Mouse (Mus musculus) cerebral cortex, adult 2 months (tissue): ENCODE results near the gene Slc38a6.

Experiments used
- WGBS: fragments of 180-500 bp; shearing (Covaris S2); methylation state at CpG from one replicate; pipeline ENCODE4 v1.1.7; 2018; 5-methylcytosine and 5-hydroxymethylcytosine counted together

Slc38a6 gene

DNA sequence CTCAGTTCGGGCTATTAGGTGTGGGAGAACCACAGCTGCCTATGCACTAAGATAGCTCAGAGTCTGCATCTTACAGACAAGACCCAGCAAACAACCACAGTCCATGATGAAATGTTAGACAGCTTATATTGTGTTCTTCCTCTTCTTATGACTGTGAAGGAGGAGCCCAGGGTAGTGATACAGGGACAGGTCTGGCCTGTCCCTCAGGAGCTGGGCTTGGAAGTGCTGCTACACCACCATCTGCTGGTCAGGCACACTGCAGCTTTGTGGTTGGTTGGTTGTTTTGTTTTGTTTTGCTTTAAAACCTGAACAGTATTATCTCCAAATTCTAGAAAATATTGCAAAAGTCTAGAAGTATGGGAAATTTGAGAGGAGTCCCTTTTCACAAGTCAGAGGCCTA is 38.2 kb downstream of the Slc38a6 start:
- WGBS: 92% methylated on average over 1 of the region's 1 CpGs

DNA sequence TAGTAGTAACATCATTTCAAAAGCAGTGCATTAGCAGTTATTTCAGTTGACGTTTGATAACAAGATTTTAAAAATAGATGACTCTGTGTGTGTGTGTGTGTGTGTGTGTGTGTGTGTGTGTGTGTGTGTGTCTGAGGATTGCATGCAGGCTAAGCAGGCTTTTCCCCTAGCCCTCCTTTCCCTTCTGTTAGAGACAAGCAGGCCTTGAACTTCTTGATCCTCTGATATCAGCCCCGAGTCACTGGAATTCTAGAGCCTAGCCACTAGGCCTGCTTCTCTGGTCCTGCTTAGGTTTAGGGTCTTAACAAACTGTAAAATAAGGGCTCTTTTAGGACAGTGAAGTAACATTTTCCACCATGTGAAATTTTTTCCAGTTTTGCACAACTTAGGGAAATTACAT is 38.6 kb downstream of the Slc38a6 start:
- WGBS: 75% methylated on average over 2 of the region's 2 CpGs

DNA sequence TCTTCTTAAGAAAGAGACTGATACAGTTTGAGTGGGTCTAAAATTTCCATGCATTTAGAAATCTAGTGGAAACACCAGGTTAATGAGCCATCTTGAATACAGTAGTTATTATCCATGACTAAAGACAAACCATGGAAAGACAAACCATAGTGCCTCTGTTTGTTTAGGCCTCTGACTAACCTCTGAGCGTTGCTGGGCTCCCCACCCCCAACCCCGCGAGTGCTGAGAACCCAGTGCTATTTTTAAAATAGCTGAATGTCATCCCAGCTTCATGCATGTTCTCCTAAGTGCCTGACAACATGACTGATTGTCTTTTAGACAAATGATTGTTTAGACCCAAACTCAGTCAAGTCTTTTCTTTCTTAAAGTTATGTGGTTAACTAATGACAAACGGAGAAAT is 39.0 kb downstream of the Slc38a6 start:
- WGBS: 47% methylated on average over 4 of the region's 4 CpGs

DNA sequence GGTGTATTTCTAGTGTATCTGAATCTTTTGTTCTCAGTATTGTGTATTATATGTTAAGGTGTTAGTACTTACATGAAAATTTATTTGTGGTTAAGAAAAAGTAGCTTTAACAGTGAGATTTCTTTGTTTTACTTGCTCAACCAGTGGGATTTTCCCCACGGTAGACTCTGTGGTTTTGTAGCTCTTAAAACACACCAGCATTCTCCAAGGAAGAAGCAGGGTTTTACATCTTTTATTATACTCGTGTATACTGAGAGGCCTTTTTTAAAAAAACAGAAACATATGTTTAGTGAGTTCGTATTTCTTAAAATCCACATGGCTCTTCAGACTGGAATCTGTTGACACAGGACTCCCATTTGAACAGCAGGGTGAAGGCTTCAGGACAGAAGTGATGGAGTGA is 40.8 kb downstream of the Slc38a6 start:
- WGBS: 83% methylated on average over 3 of the region's 3 CpGs

DNA sequence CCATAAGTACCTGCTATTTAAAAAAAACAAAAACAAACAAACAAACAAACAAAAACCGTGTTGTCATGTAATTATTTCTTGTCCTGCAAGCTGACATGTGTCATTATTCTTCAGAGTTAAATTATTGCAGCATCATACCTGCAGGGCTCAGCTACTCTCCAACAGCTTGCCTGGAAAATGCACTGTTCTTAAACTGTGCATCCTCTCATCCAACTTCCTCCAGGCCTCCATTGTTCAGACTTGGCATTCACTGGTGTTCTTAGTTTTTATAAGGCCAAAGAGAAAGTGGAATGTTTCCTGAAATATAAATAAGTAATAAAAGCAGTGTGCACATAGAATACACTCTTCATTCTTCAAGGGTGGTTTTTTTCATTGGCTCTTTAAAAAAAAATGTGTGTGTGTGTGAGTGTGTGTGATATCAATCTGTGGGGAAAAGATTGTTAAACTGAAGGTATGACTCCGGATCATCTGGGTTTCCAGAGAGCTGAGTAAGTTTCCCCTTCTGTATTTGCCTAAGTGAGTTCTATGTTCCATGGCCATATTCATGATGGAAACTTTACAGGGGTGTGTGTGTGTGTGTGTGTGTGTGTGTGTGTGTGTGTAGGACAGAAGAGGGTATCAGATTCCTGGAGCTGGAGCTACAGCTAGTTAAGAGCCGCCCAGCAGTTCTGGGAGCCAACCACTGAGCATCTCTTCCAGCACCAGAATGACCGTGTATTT is 42.0 kb downstream of the Slc38a6 start:
- 84% methylated on average over 4 of the region's 4 CpGs for WGBS

DNA sequence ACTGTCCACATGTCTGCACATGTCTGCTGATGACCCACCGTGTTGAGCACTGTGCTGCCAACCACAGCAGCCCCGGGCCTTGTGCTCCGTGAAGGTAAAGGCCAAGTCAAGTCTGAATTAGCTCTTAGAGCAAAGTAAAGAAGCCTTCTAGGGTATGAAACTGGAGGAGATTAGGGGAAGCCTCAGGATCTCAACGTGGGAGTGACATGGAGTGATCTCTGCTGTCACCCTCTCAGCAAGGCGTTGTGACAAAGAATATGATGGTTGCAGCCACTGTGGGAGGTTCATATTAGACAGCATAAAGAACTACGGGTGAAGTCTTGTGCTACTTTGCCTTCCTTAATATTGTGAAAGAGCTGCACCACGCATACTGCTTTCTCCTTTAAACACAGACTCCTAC is 43.7 kb downstream of the Slc38a6 start:
- WGBS: 82% methylated on average over 7 of the region's 7 CpGs

DNA sequence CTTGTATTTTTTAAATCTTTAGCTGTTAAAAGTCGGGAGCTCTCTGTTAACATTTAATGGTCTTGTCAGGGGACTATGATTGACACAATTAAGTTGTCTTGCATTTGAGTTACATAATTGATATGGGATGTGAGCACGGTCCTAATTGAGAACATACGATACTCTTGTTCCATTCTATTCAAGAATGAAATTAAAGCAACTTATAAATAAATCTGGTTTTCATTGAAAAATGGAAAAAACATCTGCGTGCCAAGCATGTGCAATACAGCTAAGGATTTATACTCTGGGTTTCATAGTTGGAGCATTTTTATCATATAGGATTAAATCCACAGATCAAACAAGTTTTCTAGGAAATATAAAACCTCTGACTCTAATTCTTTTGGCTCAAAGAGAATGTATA is 46.1 kb downstream of the Slc38a6 start:
- 91% methylated on average over 4 of the region's 4 CpGs for WGBS

DNA sequence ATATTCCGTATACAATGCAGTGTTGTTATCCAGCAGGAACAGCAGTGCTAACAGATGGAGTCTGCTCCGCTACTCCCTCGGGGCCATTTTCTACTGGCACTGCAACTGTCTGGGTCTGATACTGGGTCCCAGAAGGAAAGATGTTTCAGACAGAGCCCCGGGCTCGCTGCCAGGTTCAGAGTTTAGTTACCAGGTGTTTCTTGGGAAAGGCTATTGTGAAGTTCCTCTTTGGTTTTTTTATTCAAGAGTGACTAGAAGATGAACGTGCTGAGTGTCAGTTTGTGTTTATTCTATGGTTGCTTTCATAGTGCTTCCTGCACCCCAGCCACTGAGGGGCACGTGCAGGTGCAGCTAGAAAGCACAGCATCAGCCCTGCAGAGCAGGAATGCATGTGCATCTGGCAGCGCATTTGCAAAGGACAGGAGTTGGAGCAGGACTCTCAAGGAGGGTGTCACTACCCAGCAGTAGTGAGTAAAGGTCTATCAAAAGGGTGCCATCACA is 47.5 kb downstream of the Slc38a6 start:
- 62% methylated on average over 8 of the region's 8 CpGs for WGBS

DNA sequence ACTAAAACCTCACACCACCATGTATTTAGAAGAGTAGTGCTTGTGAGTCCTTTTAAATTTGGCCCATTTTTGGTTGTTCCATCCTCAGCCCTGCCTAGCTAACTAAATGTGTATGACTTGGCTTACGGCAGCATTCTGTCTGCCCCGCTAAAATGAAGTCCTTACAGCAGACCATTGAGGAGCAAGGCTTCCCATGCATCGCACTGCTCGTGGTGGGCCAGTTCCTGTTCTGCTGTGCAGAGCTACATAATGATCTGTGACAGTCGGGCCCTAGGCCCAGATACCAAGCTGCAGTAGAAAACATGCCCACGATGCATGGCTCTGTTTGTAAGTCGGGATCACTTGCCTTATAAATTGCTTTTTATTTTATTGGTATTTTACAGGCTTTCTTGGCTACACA is 50.5 kb downstream of the Slc38a6 start:
- 89% methylated on average over 7 of the region's 7 CpGs for WGBS

DNA sequence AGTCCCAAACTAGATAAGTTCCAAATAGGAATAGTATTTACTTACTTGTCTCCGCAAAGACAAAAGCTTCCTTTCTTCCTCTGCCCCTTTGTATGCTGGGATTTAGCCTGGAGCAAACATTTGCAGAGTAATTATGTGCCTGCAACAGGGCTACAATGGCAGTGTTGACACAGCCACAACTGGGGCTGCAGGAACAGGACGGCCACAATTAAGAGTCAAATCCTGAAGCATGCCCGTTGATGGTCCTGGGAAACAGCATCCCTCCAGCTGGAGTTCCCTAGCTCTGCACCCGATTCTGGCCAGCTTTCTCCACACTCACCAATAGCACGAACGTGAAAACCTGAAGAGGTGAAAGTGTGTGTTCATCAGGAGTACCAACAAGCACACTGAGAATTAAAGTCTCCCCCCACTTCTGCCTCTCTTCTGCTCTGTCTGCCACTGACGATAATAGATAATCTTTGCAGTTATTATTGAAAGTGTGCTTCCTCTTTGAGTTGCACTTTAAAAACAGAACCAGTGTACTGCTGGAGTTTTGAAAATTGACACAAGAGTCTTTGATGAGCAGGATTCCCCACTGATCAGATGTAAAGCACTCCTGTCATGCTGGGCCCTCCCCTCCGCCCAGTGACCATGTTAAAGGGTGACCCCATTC is 54.2 kb downstream of the Slc38a6 start:
- WGBS: 71% methylated on average over 8 of the region's 8 CpGs

DNA sequence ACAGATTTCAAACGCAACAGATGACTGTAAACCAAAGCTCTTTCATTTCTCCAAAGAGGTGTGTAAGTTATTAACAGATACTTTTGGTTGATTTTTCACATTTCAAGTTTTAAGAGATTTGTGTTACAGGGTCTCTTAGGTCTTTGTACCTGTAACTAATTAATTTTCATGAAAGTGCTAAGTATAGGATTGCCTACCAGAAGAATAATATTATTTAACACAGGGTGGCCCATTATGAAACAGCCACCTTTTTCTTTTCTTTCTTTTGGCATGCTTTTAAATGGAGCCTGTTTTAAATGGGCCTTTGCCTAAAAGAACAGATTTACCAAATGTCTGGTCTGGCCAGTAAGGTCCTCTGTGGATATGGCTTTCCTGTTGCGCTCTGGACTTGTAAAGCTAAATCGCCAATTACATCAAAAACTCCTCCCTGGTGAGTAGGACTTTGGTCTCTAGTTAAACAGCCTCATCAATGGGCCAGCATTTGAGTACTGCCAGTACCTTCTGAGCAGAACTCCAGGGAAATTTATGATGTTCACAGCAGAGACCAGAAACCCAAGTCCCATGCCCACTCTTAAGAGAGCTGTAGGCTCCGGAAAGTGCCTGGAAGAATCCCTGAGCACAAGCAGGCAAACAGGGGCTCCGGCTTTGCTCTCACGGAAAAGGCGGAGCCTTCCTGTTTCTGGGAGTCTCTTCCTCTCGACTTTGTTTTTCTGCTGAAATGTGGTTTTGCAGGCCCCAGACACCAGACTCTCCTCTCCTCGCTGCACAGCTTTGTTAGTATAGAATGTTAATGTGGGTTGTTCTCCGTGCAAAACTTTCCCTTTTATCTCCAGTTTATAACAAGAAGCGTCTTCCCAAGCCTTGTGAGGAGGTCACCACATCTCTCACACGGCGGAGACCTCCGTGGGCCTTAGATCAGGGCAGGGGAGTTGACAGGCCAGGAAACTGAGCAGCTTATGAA is 55.4 kb downstream of the Slc38a6 start:
- WGBS: 70% methylated on average over 14 of the region's 14 CpGs

DNA sequence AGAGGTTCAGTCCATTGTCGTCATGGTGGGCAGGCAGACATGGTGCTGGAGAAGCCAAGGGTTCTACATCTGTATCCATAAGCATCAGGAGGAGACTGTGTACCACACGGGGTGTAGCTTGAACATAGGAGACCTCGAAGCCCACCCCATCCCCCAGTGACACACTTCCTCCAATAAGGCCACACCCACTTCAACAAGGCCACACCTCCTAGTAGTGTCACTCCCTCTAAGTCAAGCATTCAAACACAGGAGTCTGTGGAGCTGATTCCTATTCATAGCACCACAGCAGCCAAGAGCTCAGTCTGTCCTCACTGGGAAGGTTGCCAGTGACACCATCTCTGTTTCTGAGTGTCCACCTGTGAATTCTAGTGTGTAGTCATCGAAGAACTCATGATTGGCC is 57.7 kb downstream of the Slc38a6 start:
- WGBS: 88% methylated on average over 4 of the region's 4 CpGs

DNA sequence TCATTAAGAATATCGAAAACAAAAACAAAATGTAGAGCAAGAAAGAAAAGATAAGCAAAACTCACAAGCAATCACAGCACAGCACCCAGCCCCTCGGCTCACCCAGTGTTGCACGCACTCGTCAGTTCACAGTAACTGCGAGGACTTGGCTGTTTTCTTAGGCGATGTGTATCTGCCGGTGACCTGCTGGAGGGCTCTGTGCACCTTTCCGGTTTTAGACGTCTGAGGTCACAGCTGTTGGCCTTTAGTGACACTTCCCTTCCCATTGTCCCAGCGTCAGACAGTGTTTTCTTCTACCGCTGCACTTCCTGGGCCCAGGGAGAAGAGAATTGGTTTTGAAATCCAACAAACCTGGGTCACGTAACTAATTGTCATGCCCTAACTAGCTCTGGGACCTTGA is 58.6 kb downstream of the Slc38a6 start:
- 80% methylated on average over 12 of the region's 12 CpGs for WGBS

DNA sequence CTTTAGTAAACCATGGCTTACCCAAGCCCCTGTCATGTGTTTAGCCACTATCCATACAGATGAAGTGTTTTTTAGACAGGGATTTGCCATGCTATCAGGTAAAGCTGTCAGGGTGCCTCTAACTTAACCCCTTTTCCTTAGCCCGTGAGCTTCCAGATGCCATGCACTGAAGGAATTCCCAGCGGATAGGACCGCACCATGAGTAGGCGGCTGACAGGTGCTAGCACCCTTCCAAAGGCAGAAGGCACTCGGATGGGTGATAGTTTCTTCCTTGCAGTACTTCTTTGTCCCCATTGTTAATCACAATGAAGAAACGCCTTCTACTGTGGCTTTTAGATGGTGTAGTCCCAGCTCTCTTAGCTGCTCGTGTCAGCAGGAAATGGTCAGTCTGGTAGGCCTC is 60.6 kb downstream of the Slc38a6 start:
- 89% methylated on average over 7 of the region's 7 CpGs for whole genome bisulfite sequencing

DNA sequence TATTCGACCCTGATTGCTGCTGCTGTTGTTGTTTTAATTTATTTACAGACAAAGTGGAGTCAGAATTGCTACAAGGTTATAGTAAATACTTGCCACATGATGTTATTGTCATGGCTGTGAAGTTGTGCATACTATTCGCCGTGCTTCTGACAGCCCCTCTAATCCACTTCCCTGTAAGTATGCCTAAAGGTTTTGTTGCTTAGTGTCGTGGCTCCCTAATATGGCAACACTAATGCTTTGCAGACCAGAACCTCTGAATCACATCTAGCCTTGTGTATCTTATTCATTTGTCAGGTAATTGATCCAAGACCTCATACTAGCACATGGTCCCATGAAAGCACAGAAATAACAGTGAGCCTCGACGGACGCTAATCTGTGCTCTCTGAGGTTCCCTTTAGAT is 63.9 kb downstream of the Slc38a6 start:
- WGBS: 85% methylated on average over 7 of the region's 7 CpGs

DNA sequence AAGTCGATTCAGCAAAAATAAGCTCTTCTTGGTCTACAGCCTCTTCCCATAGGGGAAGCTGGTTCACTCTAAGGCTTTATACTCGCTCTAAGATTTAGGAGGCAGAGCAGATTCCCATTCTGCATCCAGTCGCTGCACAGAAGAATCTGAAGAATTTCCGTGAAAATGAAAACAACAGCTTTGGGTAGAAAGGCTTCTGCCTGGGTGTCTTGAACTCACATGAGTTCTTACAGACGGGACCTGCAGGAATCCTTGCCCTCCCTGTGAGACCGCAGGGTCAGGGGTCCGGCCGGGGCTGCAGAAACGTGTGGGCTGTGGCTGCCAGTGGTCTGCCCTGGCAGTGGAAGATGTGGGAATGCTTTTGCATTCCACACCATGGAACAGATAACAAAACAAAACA is 64.4 kb downstream of the Slc38a6 start:
- 75% methylated on average over 9 of the region's 9 CpGs for WGBS

DNA sequence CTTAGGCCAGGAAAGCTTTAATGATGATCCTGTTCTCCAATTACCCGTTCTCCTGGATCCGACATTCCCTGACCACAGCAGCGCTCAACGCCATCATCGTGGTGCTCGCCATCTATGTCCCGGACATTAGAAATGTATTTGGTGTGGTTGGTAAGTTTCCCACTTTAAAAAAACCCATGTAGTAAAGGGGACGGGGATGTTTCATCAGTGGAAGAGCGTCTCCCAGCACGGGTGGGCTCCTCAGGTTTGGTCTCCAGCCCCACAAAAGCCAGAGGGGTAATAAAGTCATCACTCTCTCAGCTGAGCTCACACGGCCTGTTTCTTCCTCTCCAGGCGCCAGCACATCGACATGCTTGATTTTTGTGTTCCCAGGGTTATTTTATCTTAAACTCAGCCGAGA is 65.2 kb downstream of the Slc38a6 start:
- WGBS: 87% methylated on average over 14 of the region's 14 CpGs

DNA sequence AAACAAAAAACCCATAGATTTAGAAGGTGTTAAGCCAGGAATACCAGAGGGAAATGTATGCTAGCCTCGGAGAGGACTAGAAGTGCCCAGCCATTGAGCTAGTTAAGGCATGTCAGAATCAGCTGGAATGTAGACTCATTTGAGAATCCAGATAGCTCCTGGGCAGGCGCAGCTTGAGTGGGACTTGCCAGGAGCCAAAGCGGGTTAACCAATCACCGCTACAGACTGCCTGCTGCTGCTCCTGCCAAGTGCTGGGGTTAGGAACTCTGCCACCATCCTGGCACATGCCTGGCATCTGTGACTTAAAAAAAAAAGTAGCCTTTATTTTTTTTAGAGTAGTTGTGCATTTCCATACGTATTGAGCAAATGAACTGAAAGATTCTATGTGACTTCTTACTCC is 66.8 kb downstream of the Slc38a6 start:
- 82% methylated on average over 5 of the region's 5 CpGs for WGBS

DNA sequence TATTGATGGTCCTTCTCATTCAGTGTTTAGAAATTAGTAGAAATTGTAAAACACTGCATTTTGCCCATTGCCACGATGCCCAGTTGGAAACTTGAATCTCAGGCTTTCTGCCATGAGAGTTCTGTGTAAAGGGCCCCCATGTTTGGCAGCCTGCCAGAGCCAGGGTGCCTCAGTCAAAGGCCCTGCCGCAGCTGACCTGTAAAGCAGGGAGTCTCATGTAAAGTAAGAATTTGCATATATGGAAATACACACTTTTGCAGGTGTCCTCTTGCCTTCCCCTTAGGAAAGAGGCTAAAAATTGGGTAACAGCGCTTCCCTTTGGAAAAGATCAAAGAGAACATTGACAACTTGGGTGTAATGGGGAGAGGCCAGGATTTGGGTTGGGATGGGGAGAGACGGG is 67.9 kb downstream of the Slc38a6 start:
- 75% methylated on average over 4 of the region's 4 CpGs for WGBS

DNA sequence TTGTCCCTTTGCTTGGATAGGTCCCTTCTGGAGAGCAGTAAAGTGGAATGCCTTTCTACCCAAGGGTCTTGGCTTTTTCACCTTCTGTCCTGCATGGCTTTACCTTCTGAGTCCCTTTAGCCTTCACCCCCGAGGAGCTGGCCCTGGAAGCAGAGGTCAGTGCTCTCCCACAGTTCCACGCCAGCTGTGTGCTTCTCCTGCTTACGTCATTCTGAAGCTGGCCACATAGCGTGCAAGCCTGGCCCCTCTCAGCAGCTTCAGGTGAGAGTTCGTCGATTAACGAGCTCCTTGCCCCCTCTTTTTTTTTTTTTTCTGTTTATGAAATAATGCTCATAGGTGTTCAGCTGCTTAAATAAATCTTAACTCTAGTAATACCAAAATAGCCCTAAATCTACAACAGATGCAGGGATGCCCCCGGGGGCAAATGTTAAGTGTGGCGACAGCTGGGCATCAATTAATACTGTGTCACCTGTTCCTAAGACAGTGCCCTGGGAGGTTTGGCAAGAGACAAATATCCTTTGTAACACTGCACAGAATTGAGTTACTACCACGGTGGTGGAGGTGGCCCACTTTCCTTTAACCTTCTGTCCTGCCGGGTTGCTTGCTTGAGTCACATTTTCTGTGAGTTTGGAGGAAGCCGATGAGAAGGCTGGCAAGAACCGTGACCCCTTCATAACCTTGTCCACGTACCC is 68.7 kb downstream of the Slc38a6 start:
- 87% methylated on average over 14 of the region's 14 CpGs for WGBS

DNA sequence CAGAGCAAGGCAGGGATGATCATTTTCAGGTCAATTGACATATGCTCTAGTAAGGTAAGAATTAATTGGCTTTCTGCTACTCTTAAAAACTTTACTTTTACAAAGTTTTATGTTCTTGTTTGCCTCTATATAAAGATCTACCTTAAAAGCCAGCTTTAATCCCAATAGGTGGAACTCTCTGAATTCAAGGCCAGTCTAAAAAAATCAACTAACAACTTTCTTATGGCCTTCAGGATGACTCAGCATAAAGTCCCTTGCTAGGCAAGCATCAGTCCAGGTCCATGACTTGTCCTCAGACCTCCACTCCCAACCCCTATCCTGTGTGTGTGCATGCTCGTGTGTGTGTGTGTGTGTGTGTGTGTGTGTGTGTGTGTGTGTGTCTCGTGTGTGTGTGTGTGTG is 70.1 kb downstream of the Slc38a6 start:
- WGBS: 84% methylated on average over 2 of the region's 2 CpGs

DNA sequence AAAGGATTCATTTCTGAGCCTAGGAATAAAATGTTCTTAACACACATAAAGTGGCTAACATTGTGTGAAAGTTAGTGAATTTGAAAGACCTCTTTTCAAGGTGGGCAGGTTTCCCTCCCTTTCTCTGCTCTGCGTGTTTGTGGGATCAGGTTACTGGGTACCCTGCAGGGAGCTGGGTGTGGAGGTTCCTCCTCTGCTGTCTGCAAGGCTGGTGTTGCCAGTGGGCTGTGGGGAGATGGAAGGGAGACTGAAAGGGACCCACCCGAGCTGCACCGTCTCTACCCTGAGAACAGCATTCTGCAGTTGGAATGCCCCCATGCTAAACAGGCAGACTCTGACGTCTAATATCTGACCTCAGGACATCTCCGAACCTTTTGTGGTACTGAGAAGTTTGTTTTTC is 70.7 kb downstream of the Slc38a6 start:
- WGBS: 88% methylated on average over 5 of the region's 5 CpGs
